Mouse (Mus musculus) embryonic facial prominence, embryonic 10.5 days (tissue): Measurements from ENCODE around the gene Pthlh. TPM values are rescaled to one million over a fixed set of nuclear protein-coding genes. Genes with fewer than 3 reads are reported as not detected.

Experiments used
- DNase-seq: peaks from one replicate; pipeline ENCODE4 v3.0.0-alpha.2; 2017; ENCODE audit warnings: low spot score
- H3K27ac ChIP-seq: fragments of 300-500 bp; sonication (generic); replicated peaks from 2 replicates; pipeline ENCODE4 v1.5.1; 2016; ENCODE audit warnings: mild to moderate bottlenecking
- H3K27me3 ChIP-seq: fragments of 300-500 bp; sonication (generic); replicated peaks from 2 replicates; pipeline ENCODE4 v1.6.1; 2016; ENCODE audit warnings: low read depth, mild to moderate bottlenecking; ENCODE audit not compliant: poor library complexity, severe bottlenecking
- H3K36me3 ChIP-seq: fragments of 300-500 bp; sonication (generic); replicated peaks from 2 replicates; pipeline ENCODE4 v1.6.1; 2016; ENCODE audit warnings: mild to moderate bottlenecking, moderate library complexity
- H3K4me1 ChIP-seq: fragments of 300-500 bp; sonication (generic); 2 replicates; pipeline ENCODE4 v1.6.1; 2016
- H3K4me3 ChIP-seq: fragments of 300-500 bp; sonication (generic); 2 replicates; pipeline ENCODE4 v1.5.1; 2016; ENCODE audit warnings: mild to moderate bottlenecking, moderate library complexity
- H3K9me3 ChIP-seq: fragments of 300-500 bp; sonication (generic); 2 replicates; pipeline ENCODE4 v1.6.1; 2016; ENCODE audit warnings: mild to moderate bottlenecking
- WGBS: fragments of 180-500 bp; shearing (Covaris S2); methylation state at CpG from one replicate; pipeline ENCODE4 v1.1.7; 2016; 5-methylcytosine and 5-hydroxymethylcytosine counted together
- polyA plus RNA-seq: library from polyadenylated mRNA; unstranded; fragments of >200 nt; fragmentation: Nextera tagmentation; extraction: Ambion mirVana; gene quantifications from 2 replicates; pipeline ENCODE4 v1.2.1, GENCODE M21; 2016

Gene Pthlh
- polyA plus RNA-seq, 1 experiment from 2014 or later: 1.4 TPM

DNA sequence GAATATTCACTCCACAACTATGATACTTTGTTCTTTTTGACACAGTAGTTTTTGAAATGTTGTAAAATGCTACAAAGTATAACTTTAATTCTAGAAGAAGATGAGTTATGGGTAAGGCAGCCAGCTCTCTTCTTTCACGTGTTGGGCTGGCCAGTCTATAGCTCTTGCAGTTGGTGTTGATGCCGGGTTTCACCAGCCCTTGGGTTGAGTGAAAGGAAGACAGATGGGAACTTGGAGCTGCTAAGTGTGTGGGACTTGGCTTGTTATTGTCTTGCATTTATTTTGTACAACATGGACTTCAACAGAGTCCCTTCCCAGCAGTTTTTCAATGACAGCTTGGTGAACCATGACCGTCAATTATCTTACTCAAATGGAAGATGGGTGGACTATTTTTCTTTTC, 16.2 kb downstream of the Pthlh start:
- Histone ChIP-seq H3K27ac (no peak overlapping the region), H3K4me3 (no peak overlapping the region), H3K36me3 (no peaks in the 10 kb centered on the region), H3K9me3 (no peaks in the 10 kb centered on the region), H3K4me1 (no peaks in the 10 kb centered on the region), H3K27me3 (no peaks in the 10 kb centered on the region)
- WGBS: 77% methylated on average over 3 of the region's 3 CpGs
- DNase-seq: no peak

DNA sequence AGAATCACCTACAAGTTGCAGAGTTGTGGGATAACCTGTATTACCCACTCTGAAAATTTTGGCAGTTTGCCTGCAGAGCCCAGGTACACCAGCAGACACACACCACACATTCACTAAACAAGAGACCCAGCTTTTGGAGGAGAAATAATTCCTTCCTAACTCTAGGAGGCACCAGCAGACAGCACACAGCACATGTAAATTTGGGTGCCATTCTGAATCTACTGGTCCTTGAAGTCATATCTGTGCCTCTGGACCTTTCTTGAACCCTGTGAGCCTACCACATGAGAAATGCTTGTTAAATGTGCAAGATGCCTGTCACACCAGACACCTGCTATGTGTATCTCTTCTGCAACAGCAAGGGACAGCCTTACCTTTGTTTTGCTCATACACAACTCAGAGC, 19.7 kb downstream of the Pthlh start:
- H3K36me3 ChIP-seq: no peaks in the 10 kb centered on the region
- no peaks in the 10 kb centered on the region for H3K9me3 ChIP-seq
- no peaks in the 10 kb centered on the region for H3K4me1 ChIP-seq
- DNase-seq: no peak
- no peak overlapping the region for H3K27ac ChIP-seq
- no peaks in the 10 kb centered on the region for H3K27me3 ChIP-seq
- H3K4me3 ChIP-seq: no peak overlapping the region

DNA sequence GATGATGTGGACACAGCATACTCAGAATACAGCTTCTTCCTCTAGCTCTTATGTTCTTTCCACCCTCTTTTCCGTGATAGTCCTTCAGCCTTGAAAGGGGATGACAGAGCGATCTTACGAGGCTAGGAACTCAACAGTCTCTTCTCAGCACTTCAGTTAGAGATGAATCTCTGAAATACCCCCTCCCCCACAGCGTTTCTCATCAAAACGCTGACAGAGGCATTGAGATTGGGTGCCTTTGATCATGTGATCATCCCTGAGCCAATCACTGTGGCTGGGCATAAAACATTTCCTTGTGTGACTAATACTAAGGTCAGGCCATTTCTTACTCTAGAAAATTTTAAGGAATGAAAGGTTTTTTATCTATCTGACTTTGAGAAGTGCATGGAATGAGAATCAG, 20.3 kb downstream of the Pthlh start:
- DNase-seq: peak; percentile 17
- H3K4me1 ChIP-seq: no peaks in the 10 kb centered on the region
- H3K36me3 ChIP-seq: no peaks in the 10 kb centered on the region

DNA sequence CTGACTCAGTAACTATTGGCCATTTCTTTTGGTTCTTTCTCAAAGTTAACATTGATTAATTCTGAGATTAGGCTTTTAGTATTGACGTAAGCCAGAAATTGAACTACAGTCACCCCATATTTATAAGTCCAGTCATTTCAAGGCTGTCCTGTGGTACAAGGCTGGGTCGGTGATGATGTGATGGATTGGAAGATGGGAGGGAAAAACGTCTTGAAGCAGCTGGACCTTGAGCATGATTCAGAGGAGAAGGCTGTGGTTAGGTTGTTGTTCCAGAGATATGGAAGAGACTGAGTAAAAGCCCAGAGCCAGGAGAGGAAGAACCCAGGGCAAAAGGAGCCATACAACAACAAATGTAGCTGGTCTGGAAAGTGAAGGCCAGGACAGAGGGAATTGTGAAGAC, 22.4 kb downstream of the Pthlh start:
- Histone ChIP-seq H3K4me3 (no peak overlapping the region), H3K9me3 (no peaks in the 10 kb centered on the region)

More for the DNA sequence above, 20.3 kb downstream of the Pthlh start:
- Histone ChIP-seq H3K27me3 (no peaks in the 10 kb centered on the region), H3K4me3 (no peak overlapping the region), H3K9me3 (no peaks in the 10 kb centered on the region), H3K27ac (no peak overlapping the region)
- 62% methylated on average over 5 of the region's 5 CpGs for WGBS

DNA sequence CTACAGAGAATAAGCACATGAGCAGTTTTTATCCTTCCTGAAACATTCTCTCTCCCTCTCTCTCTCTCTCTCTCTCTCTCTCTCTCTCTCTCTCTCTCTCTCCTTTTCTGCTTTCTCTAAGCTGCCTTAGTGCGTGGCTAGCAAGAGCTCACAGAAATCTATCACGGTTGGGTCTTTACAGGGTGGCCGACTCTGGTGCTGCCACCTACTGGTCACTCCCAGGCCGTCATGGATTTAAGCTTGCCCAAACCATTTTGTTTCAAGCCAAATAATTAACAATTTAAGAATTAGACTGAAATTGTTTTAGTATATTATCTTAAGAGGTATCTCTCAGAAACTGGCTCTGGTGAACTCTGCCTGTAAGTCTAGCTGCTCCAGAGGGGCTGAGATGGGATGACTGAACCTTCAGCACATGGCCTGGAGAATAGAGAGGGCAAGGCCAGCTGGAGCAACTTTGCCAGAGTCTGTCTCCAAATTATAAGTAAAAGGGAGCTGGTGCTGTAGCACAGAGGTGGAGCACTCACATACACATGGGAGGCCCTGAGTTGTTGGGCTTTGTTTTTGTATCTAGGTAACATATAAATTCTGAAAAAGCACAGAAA, 23.7 kb downstream of the Pthlh start:
- H3K4me1 ChIP-seq: no peaks in the 10 kb centered on the region
- no peaks in the 10 kb centered on the region for H3K36me3 ChIP-seq
- DNase-seq: peak; percentile 74
- H3K27me3 ChIP-seq: no peaks in the 10 kb centered on the region
- H3K27ac ChIP-seq: no peak overlapping the region
- H3K4me3 ChIP-seq: no peak overlapping the region
- H3K9me3 ChIP-seq: no peaks in the 10 kb centered on the region
- WGBS: 4% methylated on average over 4 of the region's 4 CpGs

More for the DNA sequence above, 22.4 kb downstream of the Pthlh start:
- no peaks in the 10 kb centered on the region for H3K36me3 ChIP-seq
- 85% methylated on average over 3 of the region's 3 CpGs for whole genome bisulfite sequencing
- no peaks in the 10 kb centered on the region for H3K4me1 ChIP-seq
- H3K27ac ChIP-seq: no peak overlapping the region
- DNase-seq: no peak
- no peaks in the 10 kb centered on the region for H3K27me3 ChIP-seq

DNA sequence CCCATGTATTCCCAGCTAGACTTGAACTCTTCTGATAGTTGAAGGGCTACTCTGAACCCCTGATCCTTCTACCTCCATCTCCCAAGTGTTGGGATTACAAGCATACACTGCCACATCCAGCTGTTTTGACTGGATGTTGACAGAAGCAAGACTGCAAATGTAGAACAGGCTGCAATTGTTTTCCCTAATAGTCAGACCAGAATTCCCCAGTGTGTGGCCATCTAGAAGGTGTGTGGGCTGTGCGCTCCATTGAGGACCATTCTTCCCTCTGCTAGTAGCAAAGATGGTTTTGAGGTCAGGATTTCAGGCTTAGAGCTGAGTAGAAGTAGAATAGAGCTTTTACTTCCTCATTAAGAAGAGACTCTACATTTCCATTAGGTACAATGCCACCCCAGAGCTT, 37.3 kb downstream of the Pthlh start:
- Histone ChIP-seq H3K27ac (no peak overlapping the region), H3K36me3 (no peaks in the 10 kb centered on the region), H3K4me1 (no peaks in the 10 kb centered on the region), H3K9me3 (no peaks in the 10 kb centered on the region), H3K4me3 (no peak overlapping the region), H3K27me3 (no peaks in the 10 kb centered on the region)
- 90% methylated on average over 1 of the region's 1 CpGs for WGBS
- DNase-seq: no peak

DNA sequence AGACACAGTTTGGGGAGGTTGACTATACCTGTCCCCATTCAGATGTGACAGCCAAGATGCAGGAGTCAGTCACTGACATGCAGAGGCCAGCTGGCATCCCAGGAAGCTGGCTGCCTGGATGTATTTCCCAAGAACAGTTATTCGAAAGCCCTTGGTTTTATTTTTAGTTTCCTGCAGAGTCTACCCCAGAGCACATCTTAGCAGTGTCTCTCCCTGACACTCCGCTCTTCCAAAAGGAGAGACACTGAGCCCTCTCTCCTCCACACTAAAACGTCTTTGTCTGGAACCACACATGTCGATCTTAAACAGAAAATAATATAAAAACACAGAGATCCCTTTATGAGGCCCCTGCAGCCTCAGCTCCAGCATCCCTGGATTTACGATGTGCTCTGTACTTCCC, 44.9 kb downstream of the Pthlh start:
- no peaks in the 10 kb centered on the region for H3K27me3 ChIP-seq
- 87% methylated on average over 5 of the region's 5 CpGs for whole genome bisulfite sequencing
- H3K27ac ChIP-seq: no peak overlapping the region
- no peaks in the 10 kb centered on the region for H3K9me3 ChIP-seq
- no peak for DNase-seq
- no peaks in the 10 kb centered on the region for H3K36me3 ChIP-seq
- H3K4me3 ChIP-seq: no peak overlapping the region
- H3K4me1 ChIP-seq: no peaks in the 10 kb centered on the region

DNA sequence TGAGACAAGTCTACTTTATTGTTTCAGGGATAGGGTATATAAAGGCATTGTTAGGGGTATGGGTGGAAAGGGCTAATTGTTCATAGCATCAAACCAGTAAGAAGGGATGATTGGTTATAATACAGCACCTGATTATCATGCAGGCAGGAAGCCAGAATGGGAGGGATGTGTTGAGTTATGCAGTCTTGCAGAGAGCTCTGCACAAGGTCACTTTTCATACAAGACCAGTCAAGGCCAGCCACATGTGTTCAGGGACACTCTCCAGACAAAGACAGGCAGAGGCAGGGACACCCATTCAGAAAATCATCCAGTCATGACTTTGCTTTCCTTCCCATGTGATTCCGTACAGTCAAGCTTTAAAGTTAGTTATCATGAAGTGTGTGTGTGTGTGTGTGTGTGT, 47.8 kb downstream of the Pthlh start:
- Histone ChIP-seq H3K27ac (no peak overlapping the region), H3K36me3 (no peaks in the 10 kb centered on the region), H3K9me3 (no peaks in the 10 kb centered on the region), H3K4me3 (no peak overlapping the region), H3K4me1 (no peaks in the 10 kb centered on the region), H3K27me3 (no peaks in the 10 kb centered on the region)
- DNase-seq: no peak
- WGBS: 86% methylated on average over 1 of the region's 1 CpGs

DNA sequence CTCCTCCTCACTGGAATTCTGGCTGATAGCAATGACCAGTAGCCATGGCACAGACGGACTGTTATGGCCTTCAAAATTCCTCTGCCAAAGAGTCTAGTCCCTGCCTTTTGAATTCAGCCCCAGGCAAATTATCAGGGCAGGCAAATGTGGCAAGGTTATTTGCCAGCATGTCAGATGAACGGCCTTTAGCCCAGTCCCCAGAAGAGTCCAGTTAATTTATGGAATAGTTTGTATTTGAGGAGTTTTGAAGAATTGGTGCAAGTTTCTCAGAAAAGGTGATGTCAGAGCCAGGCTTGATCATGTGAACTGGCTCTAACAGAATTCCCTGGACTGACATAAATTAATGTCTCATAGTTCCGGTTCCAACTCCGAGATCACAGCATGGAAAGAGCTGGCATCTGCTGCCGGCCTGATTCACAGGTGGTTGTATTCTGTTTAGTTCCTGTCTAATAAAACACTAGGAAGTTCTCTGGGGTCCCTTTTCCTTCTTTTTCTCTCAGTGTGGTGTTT, 56.1 kb downstream of the Pthlh start:
- Histone ChIP-seq H3K36me3 (no peaks in the 10 kb centered on the region), H3K27me3 (no peaks in the 10 kb centered on the region), H3K4me1 (0 out of 2 replicates have a peak, but pooled peaks cover 3% of the 10 kb centered on the region), H3K4me3 (no peak overlapping the region), H3K9me3 (no peaks in the 10 kb centered on the region), H3K27ac (no peak overlapping the region)
- WGBS: 79% methylated on average over 5 of the region's 5 CpGs
- no peak for DNase-seq

Other genes starting within 250 kb of the Pthlh start
- 1.0 and 1.2 TPM in 2 replicates for gene Rep15, start 231.6 kb downstream of the Pthlh start, polyA plus RNA-seq
- gene Mrps35, start 221.4 kb downstream of the Pthlh start, polyA plus RNA-seq: 109 and 122 TPM in 2 replicates
- 0.62 and 2.0 TPM in 2 replicates for gene Mansc4, start 177.2 kb downstream of the Pthlh start, polyA plus RNA-seq
- 6.5 and 6.8 TPM in 2 replicates for gene Klhl42, start 172.8 kb downstream of the Pthlh start, polyA plus RNA-seq
- gene Ccdc91, start 211.6 kb upstream of the Pthlh start, polyA plus RNA-seq: 27.0 and 29.7 TPM in 2 replicates